Mouse (Mus musculus) T-helper 17 cell (primary cell): ENCODE measurements around the gene Map4k4.

Experiments used
- in situ Hi-C, 2 experiments: fragments of 300-600 bp; cut with MboI, MseI; formaldehyde crosslinking; loops; 1 replicate in 1 of 2; 2 replicates in 1 of 2; pipeline ENCODE4 v1.15.1; 2025; ENCODE audit warnings: high pct_unique_total_duplicates in 2 of 2

Map4k4 gene

GRCm38 (mm10) chr1:40028207-40028998 lies 127.7 kb downstream of the Map4k4 start:
- in situ Hi-C loops: no loop called here

- in situ Hi-C loops: no loop called here
Observed at GRCm38 (mm10) chr1:40029597-40029996, 128.9 kb downstream of the Map4k4 start.

GRCm38 (mm10) chr1:40030287-40030975 lies 129.7 kb downstream of the Map4k4 start:
- in situ Hi-C loops: no loop called here

GRCm38 (mm10) chr1:40030976-40031356 lies 130.3 kb downstream of the Map4k4 start:
- in situ Hi-C loops: no loop called here

GRCm38 (mm10) chr1:40031626-40032025 lies 130.9 kb downstream of the Map4k4 start:
- in situ Hi-C loops: no loop called here

- in situ Hi-C loops: no loop called here
Observed at GRCm38 (mm10) chr1:40033315-40033714, 132.6 kb downstream of the Map4k4 start.

- in situ Hi-C loops: no loop called here
Observed at GRCm38 (mm10) chr1:40033743-40034420, 133.2 kb downstream of the Map4k4 start.

GRCm38 (mm10) chr1:40037831-40038230 lies 137.1 kb downstream of the Map4k4 start:
- in situ Hi-C loops: loop anchor here in 1 of 2 experiments (5.0 kb wide), 1 partner anchor 49 kb away; no protein-coding TSS in a partner anchor

GRCm38 (mm10) chr1:40045686-40046085 lies 145.0 kb downstream of the Map4k4 start:
- in situ Hi-C loops: no loop called here

- in situ Hi-C loops: no loop called here
Observed at GRCm38 (mm10) chr1:40046600-40046999, 145.9 kb downstream of the Map4k4 start.

- in situ Hi-C loops: loop anchor here in 1 of 2 experiments (10.0 kb wide), 1 partner anchor 506 kb away; no protein-coding TSS in a partner anchor
Observed at GRCm38 (mm10) chr1:40051157-40051556, 150.4 kb downstream of the Map4k4 start.

- in situ Hi-C loops: loop anchor here in 1 of 2 experiments (10.0 kb wide), 1 partner anchor 507 kb away; no protein-coding TSS in a partner anchor
Observed at GRCm38 (mm10) chr1:40052156-40052555, 151.4 kb downstream of the Map4k4 start.

- in situ Hi-C loops: loop anchor here in 1 of 2 experiments (10.0 kb wide), 1 partner anchor 508 kb away; no protein-coding TSS in a partner anchor
Observed at GRCm38 (mm10) chr1:40053071-40053470, 152.4 kb downstream of the Map4k4 start.

GRCm38 (mm10) chr1:40055051-40055450 lies 154.3 kb downstream of the Map4k4 start:
- in situ Hi-C loops: loop anchor here in 1 of 2 experiments (10.0 kb wide), 1 partner anchor 510 kb away; no protein-coding TSS in a partner anchor

- in situ Hi-C loops: loop anchor here in 1 of 2 experiments (10.0 kb wide), 1 partner anchor 511 kb away; no protein-coding TSS in a partner anchor
Observed at GRCm38 (mm10) chr1:40055963-40056362, 155.2 kb downstream of the Map4k4 start.

- in situ Hi-C loops: loop anchor here in 1 of 2 experiments (10.0 kb wide), 1 partner anchor 513 kb away; no protein-coding TSS in a partner anchor
Observed at GRCm38 (mm10) chr1:40057351-40057750, 156.6 kb downstream of the Map4k4 start.

- in situ Hi-C loops: loop anchor here in 1 of 2 experiments (10.0 kb wide), 1 partner anchor 513 kb away; no protein-coding TSS in a partner anchor
Observed at GRCm38 (mm10) chr1:40058013-40058412, 157.3 kb downstream of the Map4k4 start.

- in situ Hi-C loops: loop anchor here in 1 of 2 experiments (10.0 kb wide), 1 partner anchor 514 kb away; no protein-coding TSS in a partner anchor
Observed at GRCm38 (mm10) chr1:40059122-40059774, 158.5 kb downstream of the Map4k4 start.

GRCm38 (mm10) chr1:40061359-40061758 lies 160.6 kb downstream of the Map4k4 start:
- in situ Hi-C loops: loop anchor here in 1 of 2 experiments (5.0 kb wide), 1 partner anchor 41 kb away; no protein-coding TSS in a partner anchor

- in situ Hi-C loops: loop anchor here in 1 of 2 experiments (5.0 kb wide), 1 partner anchor 39 kb away; no protein-coding TSS in a partner anchor
Observed at GRCm38 (mm10) chr1:40063409-40063808, 162.7 kb downstream of the Map4k4 start.

- in situ Hi-C loops: loop anchor here in 1 of 2 experiments (5.0 kb wide), 1 partner anchor 38 kb away; no protein-coding TSS in a partner anchor
Observed at GRCm38 (mm10) chr1:40064508-40064907, 163.8 kb downstream of the Map4k4 start.
